Mouse (Mus musculus): Measurements from ENCODE around the gene Zfp213.

The Zfp213 gene

GRCm38 (mm10) chr17:23572059-23572458 lies 8.0 kb upstream of the Zfp213 start:
- DNase-seq (ENCODE audit: low spot score), result no peak

- no peak for DNase-seq (ENCODE audit: low spot score)
Observed at GRCm38 (mm10) chr17:23571084-23571483, 7.0 kb upstream of the Zfp213 start.

- DNase-seq (ENCODE audit: low spot score), result no peak
Observed at GRCm38 (mm10) chr17:23570017-23570416, 6.0 kb upstream of the Zfp213 start.

GRCm38 (mm10) chr17:23568370-23568769 lies 4.3 kb upstream of the Zfp213 start:
- no peak for DNase-seq (ENCODE audit: low spot score)

GRCm38 (mm10) chr17:23566787-23567186 lies 2.7 kb upstream of the Zfp213 start:
- DNase-seq (ENCODE audit: low spot score), result no peak

GRCm38 (mm10) chr17:23564368-23564715 lies 304 bp upstream of the Zfp213 start:
- DNase-seq (ENCODE audit: low spot score), result no peak

- DNase-seq (ENCODE audit: low spot score), result no peak
Observed at GRCm38 (mm10) chr17:23559767-23560166, 4.3 kb downstream of the Zfp213 start.

GRCm38 (mm10) chr17:23555243-23555916 lies 8.7 kb downstream of the Zfp213 start:
- no peak for DNase-seq (ENCODE audit: low spot score)

- DNase-seq (ENCODE audit: low spot score), result no peak
Observed at GRCm38 (mm10) chr17:23554321-23554720, 9.7 kb downstream of the Zfp213 start.

GRCm38 (mm10) chr17:23553634-23554120 lies 10.4 kb downstream of the Zfp213 start:
- no peak for DNase-seq (ENCODE audit: low spot score)

GRCm38 (mm10) chr17:23552896-23553633 lies 11.0 kb downstream of the Zfp213 start:
- no peak for DNase-seq (ENCODE audit: low spot score)

GRCm38 (mm10) chr17:23551963-23552362 lies 12.1 kb downstream of the Zfp213 start:
- no peak for DNase-seq (ENCODE audit: low spot score)

- no peak for DNase-seq (ENCODE audit: low spot score)
Observed at GRCm38 (mm10) chr17:23551416-23551815, 12.6 kb downstream of the Zfp213 start.

GRCm38 (mm10) chr17:23550856-23551255 lies 13.2 kb downstream of the Zfp213 start:
- DNase-seq (ENCODE audit: low spot score), result no peak

GRCm38 (mm10) chr17:23550188-23550791 lies 13.7 kb downstream of the Zfp213 start:
- DNase-seq (ENCODE audit: low spot score), result peak; percentile 89

- no peak for DNase-seq (ENCODE audit: low spot score)
Observed at GRCm38 (mm10) chr17:23549441-23549840, 14.6 kb downstream of the Zfp213 start.

- DNase-seq (ENCODE audit: low spot score), result peak; percentile 82
Observed at GRCm38 (mm10) chr17:23548615-23549014, 15.4 kb downstream of the Zfp213 start.

- no peak for DNase-seq (ENCODE audit: low spot score)
Observed at GRCm38 (mm10) chr17:23547681-23548443, 16.2 kb downstream of the Zfp213 start.

GRCm38 (mm10) chr17:23546702-23547505 lies 17.1 kb downstream of the Zfp213 start:
- DNase-seq (ENCODE audit: low spot score), result peak; percentile 77

GRCm38 (mm10) chr17:23546333-23546701 lies 17.7 kb downstream of the Zfp213 start:
- peak; percentile 77 for DNase-seq (ENCODE audit: low spot score)

GRCm38 (mm10) chr17:23545841-23546240 lies 18.2 kb downstream of the Zfp213 start:
- DNase-seq (ENCODE audit: low spot score), result no peak

GRCm38 (mm10) chr17:23544766-23545165 lies 19.3 kb downstream of the Zfp213 start:
- DNase-seq (ENCODE audit: low spot score), result no peak

Data from spleen, adult 12 weeks (tissue).